In genomic region chr19:21271741-21272654, GRCm38 (mm10) we compare ENCODE assay signal across 7 mouse cellular contexts. TPM values are rescaled to one million over a fixed set of nuclear protein-coding genes. Genes with fewer than 3 reads are reported as not detected.
DNase-seq lines count a peak whose midpoint lies in the region; ATAC-seq lines count a peak whose summit lies in the region.

TSS of gene Zfand5 (plus strand) at chr19:21272278.

- H3K4me2 ChIP-seq in intestine, embryonic 16.5 days (ENCODE audit: low read depth, low read length): peak within 1 kb of the TSS; percentile 83
- peak within 1 kb of the TSS; percentile 69 for H3K4me2 ChIP-seq in midbrain, embryonic 11.5 days

- no peaks in the 10 kb centered on the region for H3K4me1 ChIP-seq in intestine, embryonic 16.5 days (ENCODE audit: control insufficient read depth, insufficient read depth, low read length)
- H3K4me1 ChIP-seq in midbrain, embryonic 11.5 days (ENCODE audit: control insufficient read depth, insufficient read depth, low read length): peaks cover 13% of the 10 kb centered on the region

- intact Hi-C loops in left cerebral cortex, postnatal 36 days (cut with DNase I): loop anchor here (2.0 to 10.0 kb wide), 5 partner anchors 155 to 477 kb away; partner anchors contain the start of genes 1110059E24Rik and Abhd17b

- H3K27ac ChIP-seq in intestine, embryonic 16.5 days (ENCODE audit: low read length): peak within 1 kb of the TSS; percentile 100
- H3K27ac ChIP-seq in midbrain, embryonic 11.5 days (ENCODE audit: low read depth, low read length): peak within 1 kb of the TSS; percentile 98

- H3K9ac ChIP-seq in intestine, embryonic 16.5 days (ENCODE audit: low read depth, low read length): peak within 1 kb of the TSS; percentile 100
- peak within 1 kb of the TSS; percentile 97 for H3K9ac ChIP-seq in midbrain, embryonic 11.5 days (ENCODE audit: low read length)

- peak; percentile 95 for ATAC-seq in intestine, embryonic 16.5 days
- ATAC-seq in midbrain, embryonic 11.5 days (ENCODE audit: low FRiP score): peak; percentile 95

- peaks cover 2% of the 10 kb centered on the region; the same call in 1 of the 2 replicates for H3K36me3 ChIP-seq in intestine, embryonic 16.5 days (ENCODE audit: control insufficient read depth, insufficient read depth, low read length)
- peaks cover 5% of the 10 kb centered on the region; the same call in 1 of the 2 replicates for H3K36me3 ChIP-seq in midbrain, embryonic 11.5 days (ENCODE audit: control insufficient read depth, insufficient read depth, low read length)

- WGBS in intestine, embryonic 16.5 days: under 1% methylated on average over 102 of the region's 118 CpGs
- WGBS in midbrain, embryonic 11.5 days: under 1% methylated on average over 89 of the region's 118 CpGs

- no peaks in the 10 kb centered on the region for H3K27me3 ChIP-seq in intestine, embryonic 16.5 days (replicated peaks; ENCODE audit: control insufficient read depth, insufficient read depth, low read length)
- no peaks in the 10 kb centered on the region for H3K27me3 ChIP-seq in midbrain, embryonic 11.5 days (ENCODE audit: control insufficient read depth, insufficient read depth, low read length)

- peak within 1 kb of the TSS; percentile 94 for H3K4me3 ChIP-seq in intestine, embryonic 16.5 days (ENCODE audit: low read length)
- peak within 1 kb of the TSS; percentile 96 for H3K4me3 ChIP-seq in midbrain, embryonic 11.5 days (ENCODE audit: low read depth, low read length)

- no peaks in the 10 kb centered on the region for H3K9me3 ChIP-seq in intestine, embryonic 16.5 days (ENCODE audit: control insufficient read depth, low read length)
- H3K9me3 ChIP-seq in midbrain, embryonic 11.5 days (ENCODE audit: control insufficient read depth, low read length): no peaks in the 10 kb centered on the region

- DNase-seq in adrenal gland, adult 2 months: peak; percentile 99
- peak; percentile 94 for DNase-seq in embryo, embryonic 11.5 days (ENCODE audit: low read depth, low spot score)
- DNase-seq in gastrocnemius, postnatal 4 days (ENCODE audit: low spot score in 2 of 2): peak; percentile 100
- DNase-seq in left cerebral cortex, postnatal 36 days (ENCODE audit: low spot score in 2 of 2): peak; percentile 98 to 99
- peak; percentile 100 for DNase-seq in midbrain, embryonic 11.5 days (ENCODE audit: low spot score, missing footprints)
- DNase-seq in skeletal muscle tissue, adult 2 months (ENCODE audit: low read depth, low spot score): peak; percentile 98

RNA-seq across cellular contexts. Expression of gene Zfand5, which starts in this region (rescaled TPM):
- total RNA-seq in adrenal gland, adult 2 months (2021): 100 to 1,000 TPM; 171 to 173 TPM
- 61.3 and 69.8 TPM in 2 replicates for polyA plus RNA-seq in adrenal gland, adult 2 months (2012; rRNA removed)
- 100 to 1,000 TPM; 124 to 155 TPM for total RNA-seq in gastrocnemius, postnatal 4 days (2021)
- polyA plus RNA-seq in intestine, embryonic 16.5 days (2015; fragmentation: Nextera tagmentation; extraction: Ambion mirVana): 56.3 and 59.6 TPM in 2 replicates
- 100 to 1,000 TPM; 162 to 166 TPM for total RNA-seq in left cerebral cortex, postnatal 36 days (2021)
- polyA plus RNA-seq in midbrain, embryonic 11.5 days (2014; fragmentation: Nextera tagmentation; extraction: Ambion mirVana): 186 and 191 TPM in 2 replicates

Comparison
In these comparisons a context has a peak if more than half of its experiments do, and no peak if none do; other contexts are left out.
1. Peak in every context shown above with its lines: DNase-seq, ATAC-seq, H3K4me3 ChIP-seq and H3K27ac ChIP-seq.